Mouse (Mus musculus) C2C12 (cell line): ENCODE measurements around the gene Calm1. TPM values are rescaled to one million over a fixed set of nuclear protein-coding genes. Genes with fewer than 3 reads are reported as not detected.
"Not testable (repeated sequence)": the region's sequence is repeated elsewhere in the genome, so short reads cannot be mapped to it uniquely, and the experiment has no call there.

Source experiments
- H3K27me3 ChIP-seq: one replicate; pipeline ENCODE4 v1.6.1; 2011; ENCODE audit not compliant: control insufficient read depth, insufficient read depth, insufficient read length
- H3K36me3 ChIP-seq: one replicate; pipeline ENCODE4 v1.6.1; 2011; ENCODE audit not compliant: control insufficient read depth, insufficient read depth
- H3K4me3 ChIP-seq: one replicate; pipeline ENCODE4 v1.5.1; 2011; ENCODE audit warnings: mild to moderate bottlenecking, control low read depth; ENCODE audit not compliant: poor library complexity, insufficient read depth, severe bottlenecking
- H3K79me2 ChIP-seq: one replicate; pipeline ENCODE4 v1.6.1; 2011; ENCODE audit not compliant: control insufficient read depth, insufficient read depth
- H3K79me3 ChIP-seq: one replicate; pipeline ENCODE4 v1.6.1; 2011; ENCODE audit warnings: low read depth, control low read depth
- H3ac ChIP-seq: one replicate; pipeline ENCODE3; 2011; ENCODE audit warnings: low read depth; ENCODE audit not compliant: control insufficient read depth, insufficient read length
- CEBPB ChIP-seq: IDR thresholded peaks from one replicate; pipeline ENCODE4 v1.6.1; 2011; ENCODE audit warnings: low read depth, mild to moderate bottlenecking, control low read depth, moderate library complexity
- CTCF ChIP-seq: IDR thresholded peaks from one replicate; pipeline ENCODE4 v1.5.1; 2011; ENCODE audit not compliant: control insufficient read depth, insufficient read depth, insufficient read length
- FOSL1 ChIP-seq: IDR thresholded peaks from one replicate; pipeline ENCODE4 v1.8.0; 2011; ENCODE audit warnings: mild to moderate bottlenecking, low read length; ENCODE audit not compliant: poor library complexity, insufficient read depth, severe bottlenecking
- MAX ChIP-seq: IDR thresholded peaks from one replicate; pipeline ENCODE4 v1.6.1; 2011; ENCODE audit warnings: mild to moderate bottlenecking, control low read depth
- MYOD1 ChIP-seq: IDR thresholded peaks from one replicate; pipeline ENCODE4 v1.6.1; 2011; ENCODE audit warnings: low read depth; ENCODE audit not compliant: control insufficient read depth, insufficient read length
- MYOG ChIP-seq: IDR thresholded peaks from one replicate; pipeline ENCODE4 v1.6.1; 2011; ENCODE audit not compliant: control insufficient read depth, insufficient read length; ENCODE audit errors: extremely low read depth
- USF1 ChIP-seq: IDR thresholded peaks from one replicate; pipeline ENCODE4 v1.6.1; 2011; ENCODE audit warnings: low read depth, mild to moderate bottlenecking, control low read depth, moderate library complexity
- polyA plus RNA-seq: library from polyadenylated mRNA; unstranded; fragments of >200 nt; fragmentation: generic; extraction: Trizol; gene quantifications from one replicate; pipeline ENCODE4 v1.2.1, GENCODE M21; 2012; ENCODE audit warnings: missing spikeins

Gene Calm1
- polyA plus RNA-seq, 1 experiment: 397 TPM

DNA sequence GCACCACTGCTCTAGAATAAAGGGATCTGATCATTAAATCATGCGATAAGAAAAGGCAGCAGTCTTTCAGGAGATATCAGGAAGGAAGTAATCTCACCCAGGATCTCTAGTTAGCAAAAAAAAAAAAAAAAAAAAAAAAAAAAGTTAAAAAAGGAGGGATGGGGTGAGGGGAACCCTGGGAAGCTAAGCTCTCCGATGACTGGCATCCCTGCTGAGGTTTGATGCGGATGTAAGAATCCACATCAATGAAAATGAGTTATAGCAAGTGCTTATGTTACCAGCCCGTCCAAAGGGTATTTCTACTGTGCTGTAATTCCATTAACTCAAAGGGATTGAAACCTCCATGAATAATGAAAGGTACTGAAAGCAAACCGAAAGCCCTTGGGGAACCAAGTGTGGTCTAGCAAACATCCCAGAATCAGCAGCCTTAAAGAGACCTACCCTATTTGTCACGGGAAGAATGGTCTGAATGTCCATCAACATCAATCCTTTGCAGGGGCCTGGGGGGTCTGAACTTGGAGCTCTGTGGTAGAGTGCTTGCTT is 20.3 kb upstream of the Calm1 start:
- H3K27me3 ChIP-seq: no peaks in the 10 kb centered on the region
- H3K79me2 ChIP-seq: no peaks in the 10 kb centered on the region
- TF ChIP-seq CEBPB: no peak
- TF ChIP-seq USF1: no peak
- TF ChIP-seq MYOD1: no peak
- TF ChIP-seq MAX: no peak
- no peak for TF ChIP-seq CTCF
- TF ChIP-seq FOSL1: no peak
- no peak for TF ChIP-seq MYOG
- H3K79me3 ChIP-seq: no peaks in the 10 kb centered on the region
- H3ac ChIP-seq: no peak overlapping the region
- H3K4me3 ChIP-seq: no peak overlapping the region
- H3K36me3 ChIP-seq: no peaks in the 10 kb centered on the region

- no peaks in the 10 kb centered on the region for H3K36me3 ChIP-seq
- H3K79me3 ChIP-seq: no peaks in the 10 kb centered on the region
- TF ChIP-seq MYOG: no peak
- no peak for TF ChIP-seq CEBPB
- no peak for TF ChIP-seq MYOD1
- TF ChIP-seq CTCF: no peak
- TF ChIP-seq MAX: no peak
- TF ChIP-seq FOSL1: no peak
- no peak for TF ChIP-seq USF1
- no peaks in the 10 kb centered on the region for H3K79me2 ChIP-seq
- no peak overlapping the region for H3K4me3 ChIP-seq
- no peaks in the 10 kb centered on the region for H3K27me3 ChIP-seq
- no peak overlapping the region for H3ac ChIP-seq
These were observed 18.4 kb upstream of the Calm1 start for GRCm38 (mm10) chr12:100180802-100181201.

GRCm38 (mm10) chr12:100182676-100183075 is 16.6 kb upstream of the Calm1 start:
- Histone ChIP-seq H3K27me3 (no peaks in the 10 kb centered on the region), H3K36me3 (no peaks in the 10 kb centered on the region), H3ac (no peak overlapping the region), H3K79me3 (no peaks in the 10 kb centered on the region), H3K79me2 (no peaks in the 10 kb centered on the region), H3K4me3 (no peak overlapping the region)
- TF ChIP-seq CTCF (no peak), USF1 (no peak), MAX (no peak), FOSL1 (no peak), CEBPB (no peak), MYOD1 (no peak), MYOG (no peak)

- H3K79me2 ChIP-seq: no peaks in the 10 kb centered on the region
These were observed 15.3 kb upstream of the Calm1 start for GRCm38 (mm10) chr12:100183970-100184369.

GRCm38 (mm10) chr12:100184976-100185375 is 14.3 kb upstream of the Calm1 start:
- H3K4me3 ChIP-seq, H3K79me3 ChIP-seq, H3K36me3 ChIP-seq, H3ac ChIP-seq, H3K27me3 ChIP-seq, H3K79me2 ChIP-seq: not testable (repeated sequence)

More at GRCm38 (mm10) chr12:100183970-100184369, 15.3 kb upstream of the Calm1 start:
- Histone ChIP-seq H3K4me3 (no peak overlapping the region), H3ac (no peak overlapping the region), H3K79me3 (no peaks in the 10 kb centered on the region), H3K36me3 (no peaks in the 10 kb centered on the region), H3K27me3 (no peaks in the 10 kb centered on the region)
- TF ChIP-seq MYOD1 (no peak), USF1 (no peak), CTCF (no peak), MAX (no peak), FOSL1 (no peak), CEBPB (no peak), MYOG (no peak)

DNA sequence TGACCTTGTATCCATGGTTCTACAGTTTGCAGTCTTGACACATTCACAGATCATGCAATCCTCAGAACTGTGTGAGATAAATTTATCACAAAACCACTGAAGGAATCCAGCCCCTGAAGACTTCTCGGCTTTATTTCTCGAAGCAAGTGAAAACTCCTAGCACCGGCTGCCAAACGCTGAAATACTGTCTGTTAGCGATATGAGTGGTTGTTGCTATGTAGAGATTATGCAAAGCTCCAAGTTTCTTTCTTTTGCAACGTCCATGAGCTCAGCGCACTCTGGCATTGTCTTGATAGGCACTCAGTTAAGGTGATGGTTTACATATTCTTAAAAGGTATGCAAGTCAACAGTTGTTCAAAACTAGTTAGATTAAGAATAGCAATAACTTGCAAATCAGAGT is 13.3 kb upstream of the Calm1 start:
- no peak overlapping the region for H3ac ChIP-seq
- TF ChIP-seq CEBPB (no peak), FOSL1 (no peak), MYOG (no peak), MYOD1 (no peak), CTCF (no peak), MAX (no peak), USF1 (no peak)
- H3K4me3 ChIP-seq: no peak overlapping the region

More for the DNA sequence above, 13.3 kb upstream of the Calm1 start:
- Histone ChIP-seq H3K79me3 (no peaks in the 10 kb centered on the region), H3K27me3 (no peaks in the 10 kb centered on the region), H3K36me3 (no peaks in the 10 kb centered on the region), H3K79me2 (no peaks in the 10 kb centered on the region)
